Mouse (Mus musculus) testis, adult 2 months (tissue): ENCODE results near the gene Blvra. TPM values are rescaled to one million over a fixed set of nuclear protein-coding genes. Genes with fewer than 3 reads are reported as not detected.
"Not testable (repeated sequence)": the region's sequence is repeated elsewhere in the genome, so short reads cannot be mapped to it uniquely, and the experiment has no call there.

Experiments used
- H3K27ac ChIP-seq: fragments of 200-500 bp; 2 replicates; pipeline ENCODE4 v1.5.1; 2012; ENCODE audit warnings: low read depth, low read length; ENCODE audit not compliant: control insufficient read depth, insufficient read depth
- H3K27me3 ChIP-seq: fragments of 200-500 bp; 2 replicates; pipeline ENCODE4 v1.6.1; 2012; ENCODE audit warnings: mild to moderate bottlenecking, low read length, moderate library complexity; ENCODE audit not compliant: control insufficient read depth, insufficient read depth
- H3K36me3 ChIP-seq: fragments of 200-500 bp; 2 replicates; pipeline ENCODE4 v1.6.1; 2012; ENCODE audit warnings: mild to moderate bottlenecking, low read length; ENCODE audit not compliant: control insufficient read depth, insufficient read depth
- H3K4me1 ChIP-seq: fragments of 200-500 bp; 2 replicates; pipeline ENCODE4 v1.6.1; 2012; ENCODE audit warnings: low read length; ENCODE audit not compliant: control insufficient read depth, insufficient read depth
- H3K4me3 ChIP-seq: fragments of 200-500 bp; 2 replicates; pipeline ENCODE4 v1.5.1; 2012; ENCODE audit warnings: low read depth, mild to moderate bottlenecking, low read length, moderate library complexity, mixed read lengths; ENCODE audit not compliant: control insufficient read depth
- CTCF ChIP-seq: fragments of 200-500 bp; IDR thresholded peaks from 2 replicates; pipeline ENCODE4 v1.5.1; 2012; ENCODE audit warnings: low read depth, mild to moderate bottlenecking, inconsistent platforms, low read length, moderate library complexity; ENCODE audit not compliant: control insufficient read depth, insufficient read depth, insufficient replicate concordance
- POLR2A ChIP-seq: fragments of 200-500 bp; IDR thresholded peaks from 2 replicates; pipeline ENCODE4 v1.6.1; 2012; ENCODE audit warnings: low read depth, mild to moderate bottlenecking, inconsistent platforms, low read length, moderate library complexity; ENCODE audit not compliant: control insufficient read depth
- polyA plus RNA-seq: library from polyadenylated mRNA; depleted of rRNA; stranded (reverse); fragments of >200 nt; gene quantifications from 2 replicates; pipeline ENCODE4 v1.2.3, GENCODE M21; 2012

Gene Blvra
- polyA plus RNA-seq, 1 experiment: 6.5 TPM

- no peak for TF ChIP-seq CTCF
- TF ChIP-seq POLR2A: no peak
- Histone ChIP-seq H3K4me3 (no peak overlapping the region), H3K36me3 (no peaks in the 10 kb centered on the region), H3K27ac (no peak overlapping the region), H3K27me3 (no peaks in the 10 kb centered on the region), H3K4me1 (peaks cover 5% of the 10 kb centered on the region)
Measured at GRCm38 (mm10) chr2:127074116-127074515, 3.7 kb downstream of the Blvra start.

- Histone ChIP-seq H3K36me3 (no peaks in the 10 kb centered on the region), H3K4me1 (no peaks in the 10 kb centered on the region), H3K4me3 (no peak overlapping the region), H3K27ac (no peak overlapping the region), H3K27me3 (no peaks in the 10 kb centered on the region)
- no peak for TF ChIP-seq CTCF
- TF ChIP-seq POLR2A: no peak
Measured at GRCm38 (mm10) chr2:127077611-127078010, 7.1 kb downstream of the Blvra start.

GRCm38 (mm10) chr2:127079066-127079465, 8.6 kb downstream of the Blvra start:
- not testable (repeated sequence) for H3K27ac ChIP-seq, H3K4me3 ChIP-seq, H3K27me3 ChIP-seq, H3K36me3 ChIP-seq, H3K4me1 ChIP-seq

GRCm38 (mm10) chr2:127079881-127080590, 9.6 kb downstream of the Blvra start:
- Histone ChIP-seq H3K36me3 (no peaks in the 10 kb centered on the region), H3K27me3 (no peaks in the 10 kb centered on the region), H3K4me3 (no peak overlapping the region), H3K4me1 (no peaks in the 10 kb centered on the region), H3K27ac (peak overlapping the region; percentile 49)
- no peak for TF ChIP-seq POLR2A
- no peak for TF ChIP-seq CTCF

- H3K4me3 ChIP-seq: no peak overlapping the region
- TF ChIP-seq POLR2A (no peak), CTCF (no peak)
- H3K27me3 ChIP-seq: no peaks in the 10 kb centered on the region
- no peak overlapping the region for H3K27ac ChIP-seq
- no peaks in the 10 kb centered on the region for H3K36me3 ChIP-seq
- H3K4me1 ChIP-seq: no peaks in the 10 kb centered on the region
Measured at GRCm38 (mm10) chr2:127080591-127081218, 10.2 kb downstream of the Blvra start.

GRCm38 (mm10) chr2:127086235-127086634, 15.8 kb downstream of the Blvra start:
- TF ChIP-seq POLR2A (no peak), CTCF (no peak)
- no peaks in the 10 kb centered on the region for H3K36me3 ChIP-seq

GRCm38 (mm10) chr2:127090151-127090550, 19.7 kb downstream of the Blvra start:
- not testable (repeated sequence) for H3K36me3 ChIP-seq, H3K4me1 ChIP-seq, H3K27me3 ChIP-seq, H3K27ac ChIP-seq, H3K4me3 ChIP-seq

More at GRCm38 (mm10) chr2:127086235-127086634, 15.8 kb downstream of the Blvra start:
- H3K27ac ChIP-seq: no peak overlapping the region
- no peaks in the 10 kb centered on the region for H3K4me1 ChIP-seq
- H3K27me3 ChIP-seq: no peaks in the 10 kb centered on the region
- no peak overlapping the region for H3K4me3 ChIP-seq

GRCm38 (mm10) chr2:127092000-127092399, 21.5 kb downstream of the Blvra start:
- H3K27me3 ChIP-seq: no peaks in the 10 kb centered on the region
- no peaks in the 10 kb centered on the region for H3K4me1 ChIP-seq
- H3K36me3 ChIP-seq: no peaks in the 10 kb centered on the region
- no peak overlapping the region for H3K27ac ChIP-seq
- TF ChIP-seq POLR2A (no peak), CTCF (no peak)
- no peak overlapping the region for H3K4me3 ChIP-seq
